Mouse (Mus musculus): ENCODE results near the gene Stk36. TPM values are rescaled to one million over a fixed set of nuclear protein-coding genes. Genes with fewer than 3 reads are reported as not detected.

Stk36 gene
- polyA plus RNA-seq (2015; fragmentation: Nextera tagmentation; extraction: Ambion mirVana), result 3.1 and 3.9 TPM in 2 replicates

- H3K27me3 ChIP-seq (ENCODE audit: control insufficient read depth, insufficient read depth, low read length), result no peaks in the 10 kb centered on the region
- peak within 1 kb of the TSS; percentile 88 for H3K9ac ChIP-seq (ENCODE audit: low read length)
- H3K27ac ChIP-seq (ENCODE audit: low read length), result peak within 1 kb of the TSS; percentile 74
- H3K4me2 ChIP-seq (ENCODE audit: low read depth, low read length), result peak within 1 kb of the TSS; percentile 87
- peak; percentile 89 for ATAC-seq (replicated peaks; ENCODE audit: extremely low read depth, insufficient read depth, low FRiP score)
- WGBS, result 8% methylated on average over 25 of the region's 25 CpGs
- H3K9me3 ChIP-seq (replicated peaks; ENCODE audit: control insufficient read depth, low read length), result no peaks in the 10 kb centered on the region
- H3K4me3 ChIP-seq (ENCODE audit: low read length), result peak within 1 kb of the TSS; percentile 88
- H3K36me3 ChIP-seq (ENCODE audit: control insufficient read depth, insufficient read depth), result peaks cover 14% of the 10 kb centered on the region; the same call in 1 of the 2 replicates
- peaks cover 12% of the 10 kb centered on the region for H3K4me1 ChIP-seq (ENCODE audit: control insufficient read depth, insufficient read depth, low read length)
Observed at GRCm38 (mm10) chr1:74601267-74601962, at the start of gene Stk36, which contains the start of gene Rnf25. TSS of gene Stk36 (plus strand) at chr1:74601445. TSS of gene Rnf25 (minus strand) at chr1:74601397.

- Histone ChIP-seq H3K27ac (ENCODE audit: low read length) (no peak overlapping the region), H3K9ac (ENCODE audit: low read length) (no peak overlapping the region), H3K36me3 (ENCODE audit: control insufficient read depth, insufficient read depth) (peaks cover 2% of the 10 kb centered on the region; the same call in 1 of the 2 replicates), H3K4me2 (ENCODE audit: low read depth, low read length) (no peak overlapping the region), H3K4me1 (ENCODE audit: control insufficient read depth, insufficient read depth, low read length) (no peaks in the 10 kb centered on the region), H3K27me3 (ENCODE audit: control insufficient read depth, insufficient read depth, low read length) (no peaks in the 10 kb centered on the region), H3K4me3 (ENCODE audit: low read length) (no peak overlapping the region), H3K9me3 (replicated peaks; ENCODE audit: control insufficient read depth, low read length) (no peaks in the 10 kb centered on the region)
- ATAC-seq (replicated peaks; ENCODE audit: extremely low read depth, insufficient read depth, low FRiP score), result no peak
- WGBS, result 84% methylated on average over 5 of the region's 5 CpGs
Observed at GRCm38 (mm10) chr1:74559061-74559460, 42.2 kb upstream of the Stk36 start.

GRCm38 (mm10) chr1:74565834-74566233 lies 35.4 kb upstream of the Stk36 start:
- H3K27me3 ChIP-seq (ENCODE audit: control insufficient read depth, insufficient read depth, low read length), result no peaks in the 10 kb centered on the region
- no peak overlapping the region for H3K27ac ChIP-seq (ENCODE audit: low read length)
- no peak for ATAC-seq (replicated peaks; ENCODE audit: extremely low read depth, insufficient read depth, low FRiP score)
- H3K9me3 ChIP-seq (replicated peaks; ENCODE audit: control insufficient read depth, low read length), result no peaks in the 10 kb centered on the region
- peaks cover 59% of the 10 kb centered on the region for H3K36me3 ChIP-seq (ENCODE audit: control insufficient read depth, insufficient read depth)
- H3K4me1 ChIP-seq (ENCODE audit: control insufficient read depth, insufficient read depth, low read length), result no peaks in the 10 kb centered on the region
- H3K4me3 ChIP-seq (ENCODE audit: low read length), result no peak overlapping the region
- no peak overlapping the region for H3K9ac ChIP-seq (ENCODE audit: low read length)
- H3K4me2 ChIP-seq (ENCODE audit: low read depth, low read length), result no peak overlapping the region
- 91% methylated on average over 6 of the region's 6 CpGs for WGBS

GRCm38 (mm10) chr1:74569739-74570719 lies 31.2 kb upstream of the Stk36 start:
- H3K27ac ChIP-seq (ENCODE audit: low read length), result no peak overlapping the region
- no peak overlapping the region for H3K4me3 ChIP-seq (ENCODE audit: low read length)
- H3K4me2 ChIP-seq (ENCODE audit: low read depth, low read length), result no peak overlapping the region
- H3K9me3 ChIP-seq (replicated peaks; ENCODE audit: control insufficient read depth, low read length), result no peaks in the 10 kb centered on the region
- 83% methylated on average over 29 of the region's 29 CpGs for WGBS
- H3K4me1 ChIP-seq (ENCODE audit: control insufficient read depth, insufficient read depth, low read length), result no peaks in the 10 kb centered on the region
- ATAC-seq (replicated peaks; ENCODE audit: extremely low read depth, insufficient read depth, low FRiP score), result no peak
- H3K9ac ChIP-seq (ENCODE audit: low read length), result no peak overlapping the region
- H3K36me3 ChIP-seq (ENCODE audit: control insufficient read depth, insufficient read depth), result peaks cover 75% of the 10 kb centered on the region
- H3K27me3 ChIP-seq (ENCODE audit: control insufficient read depth, insufficient read depth, low read length), result no peaks in the 10 kb centered on the region

GRCm38 (mm10) chr1:74582621-74583020 lies 18.6 kb upstream of the Stk36 start:
- H3K4me2 ChIP-seq (ENCODE audit: low read depth, low read length), result no peak overlapping the region
- H3K36me3 ChIP-seq (ENCODE audit: control insufficient read depth, insufficient read depth), result peaks cover 20% of the 10 kb centered on the region
- no peak overlapping the region for H3K27ac ChIP-seq (ENCODE audit: low read length)
- H3K4me1 ChIP-seq (ENCODE audit: control insufficient read depth, insufficient read depth, low read length), result peaks cover 27% of the 10 kb centered on the region
- ATAC-seq (replicated peaks; ENCODE audit: extremely low read depth, insufficient read depth, low FRiP score), result no peak
- 88% methylated on average over 3 of the region's 3 CpGs for WGBS
- no peak overlapping the region for H3K9ac ChIP-seq (ENCODE audit: low read length)
- no peaks in the 10 kb centered on the region for H3K27me3 ChIP-seq (ENCODE audit: control insufficient read depth, insufficient read depth, low read length)
- no peak overlapping the region for H3K4me3 ChIP-seq (ENCODE audit: low read length)
- no peaks in the 10 kb centered on the region for H3K9me3 ChIP-seq (replicated peaks; ENCODE audit: control insufficient read depth, low read length)

GRCm38 (mm10) chr1:74584616-74585398 lies 16.4 kb upstream of the Stk36 start:
- Histone ChIP-seq H3K27me3 (ENCODE audit: control insufficient read depth, insufficient read depth, low read length) (no peaks in the 10 kb centered on the region), H3K4me1 (ENCODE audit: control insufficient read depth, insufficient read depth, low read length) (peaks cover 32% of the 10 kb centered on the region), H3K27ac (ENCODE audit: low read length) (peak overlapping the region; percentile 76), H3K36me3 (ENCODE audit: control insufficient read depth, insufficient read depth) (peaks cover 6% of the 10 kb centered on the region), H3K4me2 (ENCODE audit: low read depth, low read length) (peak overlapping the region; percentile 26), H3K9me3 (replicated peaks; ENCODE audit: control insufficient read depth, low read length) (no peaks in the 10 kb centered on the region), H3K9ac (ENCODE audit: low read length) (peak overlapping the region; percentile 12), H3K4me3 (ENCODE audit: low read length) (no peak overlapping the region)
- WGBS, result 73% methylated on average over 3 of the region's 3 CpGs
- ATAC-seq (replicated peaks; ENCODE audit: extremely low read depth, insufficient read depth, low FRiP score), result no peak

GRCm38 (mm10) chr1:74587233-74587772 lies 13.9 kb upstream of the Stk36 start:
- peaks cover 32% of the 10 kb centered on the region for H3K4me1 ChIP-seq (ENCODE audit: control insufficient read depth, insufficient read depth, low read length)
- peak; percentile 3 for ATAC-seq (replicated peaks; ENCODE audit: extremely low read depth, insufficient read depth, low FRiP score)
- no peaks in the 10 kb centered on the region for H3K27me3 ChIP-seq (ENCODE audit: control insufficient read depth, insufficient read depth, low read length)

GRCm38 (mm10) chr1:74587773-74588445 lies 13.3 kb upstream of the Stk36 start, which contains the start of the genes Zfp142 and Bcs1l:
TSS of gene Zfp142 (minus strand) at chr1:74588246.
TSS of gene Bcs1l (plus strand) at chr1:74588289.
- peaks cover 32% of the 10 kb centered on the region for H3K4me1 ChIP-seq (ENCODE audit: control insufficient read depth, insufficient read depth, low read length)
- peak; percentile 98 for ATAC-seq (replicated peaks; ENCODE audit: extremely low read depth, insufficient read depth, low FRiP score)
- WGBS, result under 1% methylated on average over 48 of the region's 48 CpGs

More at GRCm38 (mm10) chr1:74587233-74587772, 13.9 kb upstream of the Stk36 start:
- peak overlapping the region; percentile 94 for H3K4me2 ChIP-seq (ENCODE audit: low read depth, low read length)
- peak overlapping the region; percentile 95 for H3K4me3 ChIP-seq (ENCODE audit: low read length)
- WGBS, result under 1% methylated on average over 24 of the region's 24 CpGs
- no peaks in the 10 kb centered on the region for H3K9me3 ChIP-seq (replicated peaks; ENCODE audit: control insufficient read depth, low read length)
- peak overlapping the region; percentile 92 for H3K27ac ChIP-seq (ENCODE audit: low read length)
- H3K36me3 ChIP-seq (ENCODE audit: control insufficient read depth, insufficient read depth), result peaks cover 11% of the 10 kb centered on the region; the same call in 1 of the 2 replicates
- H3K9ac ChIP-seq (ENCODE audit: low read length), result peak overlapping the region; percentile 92

More at GRCm38 (mm10) chr1:74587773-74588445, 13.3 kb upstream of the Stk36 start, which contains the start of the genes Zfp142 and Bcs1l:
- Histone ChIP-seq H3K9me3 (replicated peaks; ENCODE audit: control insufficient read depth, low read length) (no peaks in the 10 kb centered on the region), H3K27me3 (ENCODE audit: control insufficient read depth, insufficient read depth, low read length) (no peaks in the 10 kb centered on the region), H3K27ac (ENCODE audit: low read length) (peak within 1 kb of the TSS; percentile 92), H3K4me2 (ENCODE audit: low read depth, low read length) (peak within 1 kb of the TSS; percentile 94), H3K9ac (ENCODE audit: low read length) (peak within 1 kb of the TSS; percentile 92), H3K4me3 (ENCODE audit: low read length) (peak within 1 kb of the TSS; percentile 95), H3K36me3 (ENCODE audit: control insufficient read depth, insufficient read depth) (peaks cover 11% of the 10 kb centered on the region; the same call in 1 of the 2 replicates)

Measured in heart, embryonic 16.5 days (tissue).